Mouse (Mus musculus) thymus, adult 2 months (tissue): ENCODE results near the gene Tor1aip2. TPM values are rescaled to one million over a fixed set of nuclear protein-coding genes. Genes with fewer than 3 reads are reported as not detected.

Experiments used
- DNase-seq: peaks from one replicate; pipeline ENCODE4 v3.0.0; 2021
- H3K27ac ChIP-seq: fragments of 200-500 bp; 2 replicates; pipeline ENCODE4 v1.5.1; 2012; ENCODE audit warnings: low read length, control low read depth; ENCODE audit not compliant: control insufficient read depth, insufficient read depth
- H3K27me3 ChIP-seq: fragments of 200-500 bp; 2 replicates; pipeline ENCODE4 v1.6.1; 2012; ENCODE audit warnings: mild to moderate bottlenecking, low read length, moderate library complexity, mixed read lengths; ENCODE audit not compliant: control insufficient read depth, insufficient read depth
- H3K36me3 ChIP-seq: fragments of 200-500 bp; 2 replicates; pipeline ENCODE4 v1.6.1; 2012; ENCODE audit warnings: mild to moderate bottlenecking, low read length, moderate library complexity; ENCODE audit not compliant: control insufficient read depth, insufficient read depth
- H3K4me1 ChIP-seq: fragments of 200-500 bp; replicated peaks from 2 replicates; pipeline ENCODE4 v1.6.1; 2012; ENCODE audit warnings: low read length; ENCODE audit not compliant: control insufficient read depth, insufficient read depth
- H3K4me3 ChIP-seq: fragments of 200-500 bp; 2 replicates; pipeline ENCODE4 v1.5.1; 2012; ENCODE audit warnings: mild to moderate bottlenecking, low read length, control low read depth, moderate library complexity; ENCODE audit not compliant: control insufficient read depth, insufficient read depth
- CTCF ChIP-seq: fragments of 200-500 bp; IDR thresholded peaks from 2 replicates; pipeline ENCODE4 v1.5.1; 2012; ENCODE audit warnings: mild to moderate bottlenecking, control low read depth, low read length, moderate library complexity, borderline replicate concordance; ENCODE audit not compliant: control insufficient read depth, poor library complexity, insufficient read depth; ENCODE audit errors: extremely low read depth
- POLR2A ChIP-seq: fragments of 200-500 bp; IDR thresholded peaks from 2 replicates; pipeline ENCODE4 v1.6.1; 2012; ENCODE audit warnings: mild to moderate bottlenecking, low read length, control low read depth, moderate library complexity; ENCODE audit not compliant: control insufficient read depth, poor library complexity, insufficient read depth; ENCODE audit errors: extremely low read depth
- WGBS: fragments of 180-500 bp; shearing (Covaris S2); methylation state at CpG from one replicate; pipeline ENCODE4 v1.1.7; 2018; 5-methylcytosine and 5-hydroxymethylcytosine counted together
- polyA plus RNA-seq: library from polyadenylated mRNA; depleted of rRNA; stranded (reverse); fragments of >200 nt; gene quantifications from 2 replicates; pipeline ENCODE4 v1.2.3, GENCODE M21; 2012

Tor1aip2 gene
- polyA plus RNA-seq, 1 experiment = 107 TPM

DNA sequence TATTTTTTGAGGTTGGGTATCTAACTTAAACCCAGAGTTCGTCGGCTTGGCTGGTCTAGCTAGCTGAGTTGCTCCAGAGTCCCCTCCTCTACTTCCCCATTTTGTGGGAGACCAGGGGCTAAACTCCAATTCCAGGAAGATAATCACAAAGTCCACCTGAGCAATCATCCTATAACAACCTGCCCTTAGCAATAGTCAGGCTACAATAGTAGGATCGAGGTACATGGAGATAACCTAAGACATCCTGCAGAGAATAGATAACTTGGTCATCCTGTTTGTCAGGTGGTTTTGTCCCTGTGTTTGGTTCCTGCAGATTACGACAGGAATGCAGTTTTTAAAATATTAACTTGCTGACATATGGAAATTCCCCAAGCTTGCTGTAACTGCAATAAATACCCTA, 56.6 kb downstream of the Tor1aip2 start:
- H3K36me3 ChIP-seq = no peaks in the 10 kb centered on the region
- no peak overlapping the region for H3K27ac ChIP-seq
- no peak for TF ChIP-seq CTCF
- TF ChIP-seq POLR2A = no peak
- peaks cover 16% of the 10 kb centered on the region for H3K4me1 ChIP-seq
- DNase-seq = no peak
- 73% methylated on average over 4 of the region's 4 CpGs for WGBS
- H3K27me3 ChIP-seq = no peaks in the 10 kb centered on the region
- H3K4me3 ChIP-seq = no peak overlapping the region

- no peaks in the 10 kb centered on the region for H3K4me1 ChIP-seq
- DNase-seq = no peak
- 92% methylated on average over 2 of the region's 2 CpGs for WGBS
- H3K27ac ChIP-seq = no peak overlapping the region
- H3K36me3 ChIP-seq = no peaks in the 10 kb centered on the region
- TF ChIP-seq POLR2A (no peak), CTCF (no peak)
- H3K4me3 ChIP-seq = no peak overlapping the region
- H3K27me3 ChIP-seq = no peaks in the 10 kb centered on the region
Measured at GRCm38 (mm10) chr1:156103763-156104162, 68.6 kb downstream of the Tor1aip2 start.

DNA sequence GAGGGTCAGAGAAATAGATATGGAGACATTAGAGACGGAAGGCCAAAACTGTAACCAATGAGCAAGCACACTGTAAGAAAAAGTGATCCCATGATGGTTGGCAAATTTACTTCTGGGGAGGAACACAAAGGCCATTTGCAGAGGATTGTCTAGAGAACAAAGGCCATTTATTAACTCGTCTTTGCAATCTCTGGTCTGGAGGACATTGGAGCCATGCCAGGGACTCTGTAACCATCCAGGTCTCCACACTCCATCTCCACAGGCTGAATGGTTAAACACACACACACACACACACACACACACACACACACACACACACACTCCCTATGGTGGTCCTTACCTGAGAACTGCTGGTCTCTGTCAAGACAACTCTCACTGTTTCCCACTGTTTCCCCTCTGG, 70.2 kb downstream of the Tor1aip2 start:
- no peak overlapping the region for H3K27ac ChIP-seq
- H3K27me3 ChIP-seq = no peaks in the 10 kb centered on the region
- WGBS = 94% methylated on average over 2 of the region's 2 CpGs
- no peak overlapping the region for H3K4me3 ChIP-seq
- TF ChIP-seq POLR2A (no peak), CTCF (no peak)
- no peaks in the 10 kb centered on the region for H3K36me3 ChIP-seq
- DNase-seq = no peak
- H3K4me1 ChIP-seq = no peaks in the 10 kb centered on the region

- H3K36me3 ChIP-seq = no peaks in the 10 kb centered on the region
- no peak for TF ChIP-seq CTCF
- TF ChIP-seq POLR2A = no peak
- H3K27me3 ChIP-seq = no peaks in the 10 kb centered on the region
- H3K4me3 ChIP-seq = no peak overlapping the region
- WGBS = 90% methylated on average over 2 of the region's 2 CpGs
- H3K27ac ChIP-seq = no peak overlapping the region
- no peak for DNase-seq
- no peaks in the 10 kb centered on the region for H3K4me1 ChIP-seq
Measured at GRCm38 (mm10) chr1:156107424-156107823, 72.2 kb downstream of the Tor1aip2 start.

- Histone ChIP-seq H3K4me1 (no peaks in the 10 kb centered on the region), H3K36me3 (no peaks in the 10 kb centered on the region), H3K27me3 (no peaks in the 10 kb centered on the region), H3K4me3 (no peak overlapping the region), H3K27ac (no peak overlapping the region)
- WGBS = 16% methylated on average over 10 of the region's 10 CpGs
- DNase-seq = no peak
- no peak for TF ChIP-seq CTCF
- TF ChIP-seq POLR2A = no peak
Measured at GRCm38 (mm10) chr1:156108400-156108799, 73.2 kb downstream of the Tor1aip2 start.

GRCm38 (mm10) chr1:156111090-156111489, 75.9 kb downstream of the Tor1aip2 start:
- no peak for DNase-seq
- no peaks in the 10 kb centered on the region for H3K36me3 ChIP-seq
- TF ChIP-seq CTCF = no peak
- TF ChIP-seq POLR2A = no peak
- no peak overlapping the region for H3K27ac ChIP-seq
- 92% methylated on average over 9 of the region's 9 CpGs for WGBS
- no peak overlapping the region for H3K4me3 ChIP-seq
- H3K4me1 ChIP-seq = no peaks in the 10 kb centered on the region
- no peaks in the 10 kb centered on the region for H3K27me3 ChIP-seq

DNA sequence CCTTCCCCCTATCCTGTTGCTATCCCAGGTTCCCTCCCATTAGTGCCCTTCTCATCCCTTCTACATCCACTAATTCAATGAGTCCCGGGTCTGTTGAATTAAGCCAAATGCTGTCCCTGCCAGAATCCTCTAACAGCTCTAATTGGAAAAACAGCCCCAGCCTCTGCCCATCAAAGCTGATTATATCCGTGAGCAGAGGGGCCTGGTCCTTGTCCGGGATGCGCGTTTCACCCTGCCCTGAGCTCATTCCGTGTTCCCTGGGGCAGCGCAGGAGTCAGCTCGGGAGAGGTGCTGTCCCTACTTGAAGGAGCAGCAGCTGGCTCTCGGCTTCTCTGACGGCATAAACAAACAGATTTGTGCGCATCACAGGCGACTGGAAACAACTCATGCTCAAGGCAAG, 76.5 kb downstream of the Tor1aip2 start:
- WGBS = 93% methylated on average over 12 of the region's 12 CpGs
- Histone ChIP-seq H3K4me3 (no peak overlapping the region), H3K27ac (no peak overlapping the region), H3K4me1 (no peaks in the 10 kb centered on the region), H3K27me3 (no peaks in the 10 kb centered on the region), H3K36me3 (no peaks in the 10 kb centered on the region)
- no peak for DNase-seq
- TF ChIP-seq POLR2A = no peak
- TF ChIP-seq CTCF = no peak
